Mouse (Mus musculus) thymus, adult 2 months (tissue): ENCODE results near the gene Tsc22d1. TPM values are rescaled to one million over a fixed set of nuclear protein-coding genes. Genes with fewer than 3 reads are reported as not detected.

Experiments
- DNase-seq: peaks from one replicate; pipeline ENCODE4 v3.0.0; 2021
- H3K27ac ChIP-seq: fragments of 200-500 bp; 2 replicates; pipeline ENCODE4 v1.5.1; 2012; ENCODE audit warnings: low read length, control low read depth; ENCODE audit not compliant: control insufficient read depth, insufficient read depth
- H3K27me3 ChIP-seq: fragments of 200-500 bp; 2 replicates; pipeline ENCODE4 v1.6.1; 2012; ENCODE audit warnings: mild to moderate bottlenecking, low read length, moderate library complexity, mixed read lengths; ENCODE audit not compliant: control insufficient read depth, insufficient read depth
- H3K36me3 ChIP-seq: fragments of 200-500 bp; 2 replicates; pipeline ENCODE4 v1.6.1; 2012; ENCODE audit warnings: mild to moderate bottlenecking, low read length, moderate library complexity; ENCODE audit not compliant: control insufficient read depth, insufficient read depth
- H3K4me1 ChIP-seq: fragments of 200-500 bp; replicated peaks from 2 replicates; pipeline ENCODE4 v1.6.1; 2012; ENCODE audit warnings: low read length; ENCODE audit not compliant: control insufficient read depth, insufficient read depth
- H3K4me3 ChIP-seq: fragments of 200-500 bp; 2 replicates; pipeline ENCODE4 v1.5.1; 2012; ENCODE audit warnings: mild to moderate bottlenecking, low read length, control low read depth, moderate library complexity; ENCODE audit not compliant: control insufficient read depth, insufficient read depth
- CTCF ChIP-seq: fragments of 200-500 bp; IDR thresholded peaks from 2 replicates; pipeline ENCODE4 v1.5.1; 2012; ENCODE audit warnings: mild to moderate bottlenecking, control low read depth, low read length, moderate library complexity, borderline replicate concordance; ENCODE audit not compliant: control insufficient read depth, poor library complexity, insufficient read depth; ENCODE audit errors: extremely low read depth
- POLR2A ChIP-seq: fragments of 200-500 bp; IDR thresholded peaks from 2 replicates; pipeline ENCODE4 v1.6.1; 2012; ENCODE audit warnings: mild to moderate bottlenecking, low read length, control low read depth, moderate library complexity; ENCODE audit not compliant: control insufficient read depth, poor library complexity, insufficient read depth; ENCODE audit errors: extremely low read depth
- WGBS: fragments of 180-500 bp; shearing (Covaris S2); methylation state at CpG from one replicate; pipeline ENCODE4 v1.1.7; 2018; 5-methylcytosine and 5-hydroxymethylcytosine counted together
- polyA plus RNA-seq: library from polyadenylated mRNA; depleted of rRNA; stranded (reverse); fragments of >200 nt; gene quantifications from 2 replicates; pipeline ENCODE4 v1.2.3, GENCODE M21; 2012

Tsc22d1 gene
- polyA plus RNA-seq, 1 experiment, result 142 TPM

DNA sequence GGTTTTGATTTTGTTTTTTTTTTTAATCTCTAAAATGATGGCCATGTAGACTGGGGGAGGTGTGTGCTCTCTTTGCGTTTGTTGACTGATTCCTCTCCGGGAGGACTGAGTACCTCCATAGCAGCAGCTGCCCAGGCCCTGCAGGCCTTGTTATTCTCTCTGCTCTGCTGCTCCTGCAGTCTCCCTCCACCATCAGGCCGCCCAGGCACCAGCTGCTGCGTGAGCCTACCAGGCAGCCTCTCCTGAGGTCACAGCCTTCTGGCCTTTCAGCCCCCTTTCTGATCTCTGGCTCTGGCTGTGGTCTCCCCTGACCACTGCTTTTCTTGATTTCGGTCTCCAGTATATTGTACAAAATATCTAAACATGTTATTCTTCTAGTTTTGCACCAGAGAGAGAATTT, 85.3 kb downstream of the Tsc22d1 start:
- Histone ChIP-seq H3K4me3 (no peak overlapping the region), H3K27ac (no peak overlapping the region), H3K27me3 (no peaks in the 10 kb centered on the region), H3K36me3 (no peaks in the 10 kb centered on the region), H3K4me1 (no peaks in the 10 kb centered on the region)
- WGBS, result 93% methylated on average over 5 of the region's 5 CpGs
- no peak for DNase-seq
- TF ChIP-seq POLR2A (no peak), CTCF (no peak)

- 24% methylated on average over 13 of the region's 13 CpGs for WGBS
- no peak for DNase-seq
- Histone ChIP-seq H3K4me1 (peaks cover 8% of the 10 kb centered on the region; the same call in 1 of the 2 replicates), H3K4me3 (no peak overlapping the region), H3K36me3 (no peaks in the 10 kb centered on the region), H3K27ac (no peak overlapping the region), H3K27me3 (no peaks in the 10 kb centered on the region)
- no peak for TF ChIP-seq POLR2A
- TF ChIP-seq CTCF, result no peak
These were observed 88.6 kb downstream of the Tsc22d1 start for GRCm38 (mm10) chr14:76503231-76503851.

DNA sequence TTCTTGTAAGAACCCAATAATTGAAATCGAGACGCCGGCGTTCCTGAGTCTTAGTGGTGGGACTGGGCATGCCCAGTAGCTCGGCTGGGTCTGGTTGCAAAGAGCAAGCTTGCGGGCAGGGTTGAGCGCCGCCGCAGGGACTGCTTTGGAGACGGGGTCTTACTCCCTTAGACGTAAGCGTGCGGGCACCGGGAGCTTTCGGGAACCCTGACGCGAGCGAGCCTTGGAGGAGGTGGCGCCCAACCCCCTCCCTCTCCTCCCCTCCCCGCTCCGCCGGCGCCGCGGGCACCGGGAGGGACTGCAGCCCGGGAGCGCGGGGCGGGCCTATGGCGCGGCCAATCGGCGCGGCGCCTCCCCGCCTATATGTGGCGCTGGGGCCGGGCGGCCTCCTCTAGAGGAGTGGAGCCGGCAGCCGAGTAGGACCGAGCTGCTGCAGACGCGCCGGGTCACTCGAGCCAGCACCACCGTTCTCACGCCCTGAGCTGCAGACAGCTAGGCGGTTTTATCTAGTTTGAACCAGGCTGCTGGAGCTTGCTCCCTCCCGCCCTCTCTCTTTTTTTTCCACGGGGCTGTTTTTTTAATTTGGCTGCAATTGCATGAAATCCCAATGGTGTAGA, 89.5 kb downstream of the Tsc22d1 start:
- Histone ChIP-seq H3K4me1 (peaks cover 8% of the 10 kb centered on the region; the same call in 1 of the 2 replicates), H3K27ac (no peak overlapping the region), H3K4me3 (peak overlapping the region; percentile 52), H3K27me3 (no peaks in the 10 kb centered on the region), H3K36me3 (no peaks in the 10 kb centered on the region)
- WGBS, result 1% methylated on average over 47 of the region's 52 CpGs
- TF ChIP-seq POLR2A (peak; percentile 94), CTCF (no peak)
- peak; percentile 88 for DNase-seq

- H3K4me3 ChIP-seq, result peak overlapping the region; percentile 68
- H3K27ac ChIP-seq, result peak overlapping the region; percentile 36; the same call in 1 of the 2 replicates
- H3K36me3 ChIP-seq, result no peaks in the 10 kb centered on the region
- H3K4me1 ChIP-seq, result peaks cover 8% of the 10 kb centered on the region; the same call in 1 of the 2 replicates
- no peak for DNase-seq
- WGBS, result 3% methylated on average over 10 of the region's 10 CpGs
- no peak for TF ChIP-seq POLR2A
- H3K27me3 ChIP-seq, result no peaks in the 10 kb centered on the region
These were observed 90.3 kb downstream of the Tsc22d1 start for GRCm38 (mm10) chr14:76505101-76505438.

DNA sequence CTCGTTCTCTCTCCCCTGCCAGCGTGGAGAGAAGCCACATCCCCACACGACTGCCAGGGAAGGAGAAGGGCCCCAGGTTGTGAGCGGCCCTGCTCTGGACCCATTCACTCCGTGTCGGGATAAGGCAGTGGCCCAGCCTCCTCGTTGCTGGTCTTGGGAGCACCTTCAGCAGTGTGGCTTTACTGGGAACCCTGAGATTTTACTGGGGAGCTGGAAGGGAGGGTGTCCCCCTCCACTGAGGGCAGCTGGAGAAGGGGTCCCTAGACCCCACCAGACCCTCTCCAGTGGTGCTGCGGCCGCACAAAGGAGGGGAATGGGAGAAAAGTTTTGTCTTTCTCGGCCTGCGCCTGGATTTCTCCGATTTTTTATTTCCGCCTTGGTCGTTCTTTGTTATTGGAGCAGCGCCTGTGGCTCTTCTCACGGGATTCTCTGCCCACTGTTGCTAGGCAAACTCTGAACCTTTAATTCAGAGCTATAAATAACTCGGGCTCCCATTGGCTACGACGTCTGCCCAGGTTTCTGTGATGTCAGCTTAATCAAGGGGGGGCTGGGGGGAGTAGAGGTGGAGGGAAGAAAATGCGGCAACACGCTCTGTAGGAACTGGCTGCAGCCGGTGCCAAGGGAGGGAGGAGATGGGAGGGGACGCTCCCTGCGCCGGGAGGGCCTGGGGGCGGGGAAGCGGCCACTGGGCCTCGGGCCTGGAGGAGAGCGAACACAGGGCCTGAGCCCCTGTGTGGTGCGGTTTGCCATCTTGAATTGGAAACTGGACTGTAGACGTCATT, 90.9 kb downstream of the Tsc22d1 start:
- Histone ChIP-seq H3K36me3 (no peaks in the 10 kb centered on the region), H3K27me3 (no peaks in the 10 kb centered on the region), H3K4me1 (peaks cover 8% of the 10 kb centered on the region; the same call in 1 of the 2 replicates), H3K4me3 (peak overlapping the region; percentile 68), H3K27ac (peak overlapping the region; percentile 36)
- TF ChIP-seq POLR2A (no peak), CTCF (peak; percentile 35; the same call in 1 of the 2 replicates)
- 7% methylated on average over 31 of the region's 31 CpGs for WGBS
- DNase-seq, result peak; percentile 39

DNA sequence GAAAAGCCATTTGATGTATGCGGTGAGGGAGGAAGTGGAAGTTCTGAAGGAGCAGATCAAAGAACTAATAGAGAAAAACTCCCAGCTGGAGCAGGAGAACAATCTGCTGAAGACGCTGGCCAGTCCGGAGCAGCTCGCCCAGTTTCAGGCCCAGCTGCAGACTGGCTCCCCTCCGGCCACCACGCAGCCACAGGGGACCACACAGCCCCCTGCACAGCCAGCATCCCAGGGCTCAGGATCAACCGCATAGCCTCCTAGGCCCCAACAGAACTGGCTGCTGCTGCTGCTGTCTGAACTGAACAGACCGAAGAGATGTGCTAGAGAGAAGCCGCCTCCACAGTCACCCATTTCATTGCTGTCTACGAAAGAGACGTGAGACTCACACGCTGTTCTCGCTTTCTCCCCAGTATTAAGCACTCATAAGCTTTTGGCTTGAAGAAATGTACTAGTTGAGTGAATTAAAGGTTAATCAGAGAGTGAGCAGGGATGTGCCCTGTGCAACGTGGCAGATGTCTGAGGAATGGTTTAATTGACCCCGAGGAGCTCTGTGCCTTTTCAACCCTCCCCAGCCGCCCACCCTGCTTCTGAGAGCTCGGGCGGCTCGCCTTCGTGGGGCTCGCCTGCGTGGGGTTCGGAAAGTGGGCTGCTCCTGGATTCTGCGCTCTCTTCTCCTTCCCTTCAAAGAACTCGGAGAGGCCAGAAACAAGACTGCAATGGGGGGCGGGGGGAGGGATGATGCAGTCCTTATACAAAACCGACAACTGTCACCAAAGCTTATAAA, 91.9 kb downstream of the Tsc22d1 start:
- 89% methylated on average over 27 of the region's 27 CpGs for WGBS
- Histone ChIP-seq H3K4me3 (peak overlapping the region; percentile 3; the same call in 1 of the 2 replicates), H3K27ac (no peak overlapping the region), H3K27me3 (no peaks in the 10 kb centered on the region), H3K4me1 (peaks cover 8% of the 10 kb centered on the region; the same call in 1 of the 2 replicates), H3K36me3 (no peaks in the 10 kb centered on the region)
- TF ChIP-seq POLR2A, result no peak
- no peak for TF ChIP-seq CTCF
- DNase-seq, result no peak
